Mouse (Mus musculus): ENCODE measurements around the gene Acaa1a. TPM values are rescaled to one million over a fixed set of nuclear protein-coding genes. Genes with fewer than 3 reads are reported as not detected.

Acaa1a gene
- polyA plus RNA-seq, 1 experiment from 2014 or later: 85.6 TPM

GRCm38 (mm10) chr9:119390214-119390613 lies 50.7 kb downstream of the Acaa1a start:
- no peak overlapping the region for H3K4me3 ChIP-seq
- no peak overlapping the region for H3K9ac ChIP-seq
- no peaks in the 10 kb centered on the region; the same call in 1 of the 2 replicates for H3K9me3 ChIP-seq (replicated peaks)
- WGBS: 83% methylated on average over 2 of the region's 2 CpGs
- no peak overlapping the region for H3K4me2 ChIP-seq
- H3K36me3 ChIP-seq: no peaks in the 10 kb centered on the region
- ATAC-seq (ENCODE audit: insufficient number of reproducible peaks, low FRiP score): no peak
- H3K27me3 ChIP-seq (replicated peaks): no peaks in the 10 kb centered on the region
- H3K27ac ChIP-seq (ENCODE audit: poor library complexity, severe bottlenecking): no peak overlapping the region
- no peaks in the 10 kb centered on the region for H3K4me1 ChIP-seq (replicated peaks)

- no peak for ATAC-seq (ENCODE audit: insufficient number of reproducible peaks, low FRiP score)
- WGBS: 78% methylated on average over 1 of the region's 1 CpGs
Observed at GRCm38 (mm10) chr9:119394808-119395207, 55.3 kb downstream of the Acaa1a start.

More at GRCm38 (mm10) chr9:119394808-119395207, 55.3 kb downstream of the Acaa1a start:
- Histone ChIP-seq H3K9ac (no peak overlapping the region), H3K4me1 (replicated peaks) (no peaks in the 10 kb centered on the region), H3K4me3 (no peak overlapping the region), H3K9me3 (replicated peaks) (no peaks in the 10 kb centered on the region), H3K4me2 (no peak overlapping the region), H3K36me3 (no peaks in the 10 kb centered on the region), H3K27ac (ENCODE audit: poor library complexity, severe bottlenecking) (no peak overlapping the region), H3K27me3 (replicated peaks) (no peaks in the 10 kb centered on the region)

Other genes starting within 250 kb of the Acaa1a start
- 19.1 and 20.7 TPM in 2 replicates for gene Plcd1, start 246.2 kb upstream of the Acaa1a start, polyA plus RNA-seq (2016; fragmentation: Nextera tagmentation; extraction: Ambion mirVana)
- gene Dlec1, start 237.2 kb upstream of the Acaa1a start, polyA plus RNA-seq (2016; fragmentation: Nextera tagmentation; extraction: Ambion mirVana): 0.49 and 0.55 TPM in 2 replicates
- 0.35 and 0.78 TPM in 2 replicates for gene Acaa1b, start 182.6 kb upstream of the Acaa1a start, polyA plus RNA-seq (2016; fragmentation: Nextera tagmentation; extraction: Ambion mirVana)
- not detected in 2 replicates for gene Gm47289, start 180.5 kb upstream of the Acaa1a start, polyA plus RNA-seq (2016; fragmentation: Nextera tagmentation; extraction: Ambion mirVana)
- not detected in 2 replicates for gene Slc22a13, start 130.6 kb upstream of the Acaa1a start, polyA plus RNA-seq (2016; fragmentation: Nextera tagmentation; extraction: Ambion mirVana)
- 13.5 and 14.9 TPM in 2 replicates for gene Oxsr1, start 17.2 kb upstream of the Acaa1a start, polyA plus RNA-seq (2016; fragmentation: Nextera tagmentation; extraction: Ambion mirVana)
- 10.8 and 12.7 TPM in 2 replicates for gene Myd88, start 1.7 kb downstream of the Acaa1a start, polyA plus RNA-seq (2016; fragmentation: Nextera tagmentation; extraction: Ambion mirVana)
- gene Xylb, start 17.7 kb downstream of the Acaa1a start, polyA plus RNA-seq (2016; fragmentation: Nextera tagmentation; extraction: Ambion mirVana): 1.6 and 2.4 TPM in 2 replicates
- 0.13 TPM in 1 of 2 replicates, not detected in the other for gene Slc22a14, start 25.9 kb downstream of the Acaa1a start, polyA plus RNA-seq (2016; fragmentation: Nextera tagmentation; extraction: Ambion mirVana)
- 23.3 and 28.9 TPM in 2 replicates for gene Acvr2b, start 62.4 kb downstream of the Acaa1a start, polyA plus RNA-seq (2016; fragmentation: Nextera tagmentation; extraction: Ambion mirVana)
- gene Exog, start 105.3 kb downstream of the Acaa1a start, polyA plus RNA-seq (2016; fragmentation: Nextera tagmentation; extraction: Ambion mirVana): 15.4 and 15.5 TPM in 2 replicates
- gene Scn5a, start 239.3 kb downstream of the Acaa1a start, polyA plus RNA-seq (2016; fragmentation: Nextera tagmentation; extraction: Ambion mirVana): 15.9 and 18.9 TPM in 2 replicates